Mouse (Mus musculus) liver, postnatal 0 days (tissue): ENCODE data around the gene Ltb4r1.

Source experiments
- CTCF ChIP-seq: sonication (generic); IDR thresholded peaks from 2 replicates; pipeline ENCODE4 v1.5.1; 2016; ENCODE audit warnings: antibody characterized with exemption, low read depth
- EP300 ChIP-seq: IDR thresholded peaks from 2 replicates; pipeline ENCODE4 v1.6.1; 2016; ENCODE audit warnings: antibody characterized with exemption, low read depth, mild to moderate bottlenecking

- TF ChIP-seq CTCF (no peak), EP300 (no peak)
These were observed 3.4 kb downstream of the Ltb4r1 start for GRCm38 (mm10) chr14:55769087-55769703.
